Mouse (Mus musculus): ENCODE measurements around the gene Gstm4. TPM values are rescaled to one million over a fixed set of nuclear protein-coding genes. Genes with fewer than 3 reads are reported as not detected.
"Not testable (repeated sequence)": the region's sequence is repeated elsewhere in the genome, so short reads cannot be mapped to it uniquely, and the experiment has no call there.

The Gstm4 gene
- total and polyA plus RNA-seq, 2 experiments from 2014 or later, result 10.9 to 17.9 TPM

GRCm38 (mm10) chr3:107996576-107996975 lies 48.1 kb downstream of the Gstm4 start:
- no peaks in the 10 kb centered on the region for H3K27me3 ChIP-seq (ENCODE audit: control insufficient read depth, insufficient read depth, low read length)
- H3K27ac ChIP-seq (ENCODE audit: low read depth), result no peak overlapping the region
- ATAC-seq (ENCODE audit: insufficient read depth, low read depth) (no peak), DNase-seq (ENCODE audit: low spot score) (no peak)
- 84% methylated on average over 4 of the region's 4 CpGs for WGBS
- no peaks in the 10 kb centered on the region for H3K36me3 ChIP-seq (replicated peaks; ENCODE audit: control insufficient read depth, insufficient read depth, low read length)
- TF ChIP-seq CTCF (IDR thresholded peaks at IDR 0.05; ENCODE audit: low read depth), result no peak
- H3K9ac ChIP-seq (replicated peaks; ENCODE audit: low read depth, low read length), result no peak overlapping the region
- no peak overlapping the region for H3K4me3 ChIP-seq (ENCODE audit: low read depth, low read length)
- H3K4me1 ChIP-seq (ENCODE audit: control insufficient read depth, insufficient read depth), result no peaks in the 10 kb centered on the region
- H3K9me3 ChIP-seq (replicated peaks; ENCODE audit: control insufficient read depth, low read length), result no peaks in the 10 kb centered on the region
- no peak overlapping the region for H3K4me2 ChIP-seq (ENCODE audit: low read depth, low read length)

GRCm38 (mm10) chr3:107995974-107996373 lies 48.7 kb downstream of the Gstm4 start:
- H3K9ac ChIP-seq (replicated peaks; ENCODE audit: low read depth, low read length); H3K4me3 ChIP-seq (ENCODE audit: low read depth, low read length); H3K27ac ChIP-seq (ENCODE audit: low read depth); H3K4me1 ChIP-seq (ENCODE audit: control insufficient read depth, insufficient read depth); H3K27me3 ChIP-seq (ENCODE audit: control insufficient read depth, insufficient read depth, low read length); H3K9me3 ChIP-seq (replicated peaks; ENCODE audit: control insufficient read depth, low read length); H3K36me3 ChIP-seq (replicated peaks; ENCODE audit: control insufficient read depth, insufficient read depth, low read length); DNase-seq (ENCODE audit: low spot score); ATAC-seq (ENCODE audit: insufficient read depth, low read depth); H3K4me2 ChIP-seq (ENCODE audit: low read depth, low read length): not testable (repeated sequence)
- WGBS, result 80% methylated on average over 2 of the region's 2 CpGs

Other genes with a start within 250 kb of the Gstm4 start
- not detected in 2 replicates for gene Eps8l3, start 167.7 kb downstream of the Gstm4 start, total RNA-seq (2014; rRNA removed; ENCODE audit: low replicate concordance)
- gene Eps8l3, start 167.7 kb downstream of the Gstm4 start, polyA plus RNA-seq (2015; fragmentation: Nextera tagmentation; extraction: Ambion mirVana), result not detected in 2 replicates
- gene Gstm5, start 149.1 kb downstream of the Gstm4 start, total RNA-seq (2014; rRNA removed; ENCODE audit: low replicate concordance), result 81.9 and 98.4 TPM in 2 replicates
- gene Gstm5, start 149.1 kb downstream of the Gstm4 start, polyA plus RNA-seq (2015; fragmentation: Nextera tagmentation; extraction: Ambion mirVana), result 132 and 138 TPM in 2 replicates
- 51.2 and 62.3 TPM in 2 replicates for gene Gstm7, start 113.1 kb downstream of the Gstm4 start, total RNA-seq (2014; rRNA removed; ENCODE audit: low replicate concordance)
- gene Gstm7, start 113.1 kb downstream of the Gstm4 start, polyA plus RNA-seq (2015; fragmentation: Nextera tagmentation; extraction: Ambion mirVana), result 33.3 and 35.0 TPM in 2 replicates
- gene Gstm6, start 101.1 kb downstream of the Gstm4 start, total RNA-seq (2014; rRNA removed; ENCODE audit: low replicate concordance), result 17.9 and 20.3 TPM in 2 replicates
- 11.5 and 12.9 TPM in 2 replicates for gene Gstm6, start 101.1 kb downstream of the Gstm4 start, polyA plus RNA-seq (2015; fragmentation: Nextera tagmentation; extraction: Ambion mirVana)
- not detected in 2 replicates for gene Gstm3, start 75.6 kb downstream of the Gstm4 start, total RNA-seq (2014; rRNA removed; ENCODE audit: low replicate concordance)
- not detected in 2 replicates for gene Gstm3, start 75.6 kb downstream of the Gstm4 start, polyA plus RNA-seq (2015; fragmentation: Nextera tagmentation; extraction: Ambion mirVana)
- 69.6 and 95.4 TPM in 2 replicates for gene Gstm2, start 58.4 kb downstream of the Gstm4 start, total RNA-seq (2014; rRNA removed; ENCODE audit: low replicate concordance)
- gene Gstm2, start 58.4 kb downstream of the Gstm4 start, polyA plus RNA-seq (2015; fragmentation: Nextera tagmentation; extraction: Ambion mirVana), result 94.2 and 97.9 TPM in 2 replicates
- 99.4 and 111 TPM in 2 replicates for gene Gstm1, start 26.9 kb downstream of the Gstm4 start, total RNA-seq (2014; rRNA removed; ENCODE audit: low replicate concordance)
- 132 and 136 TPM in 2 replicates for gene Gstm1, start 26.9 kb downstream of the Gstm4 start, polyA plus RNA-seq (2015; fragmentation: Nextera tagmentation; extraction: Ambion mirVana)
- gene Ampd2, start 41.8 kb upstream of the Gstm4 start, total RNA-seq (2014; rRNA removed; ENCODE audit: low replicate concordance), result 17.3 and 77.9 TPM in 2 replicates
- 12.7 and 12.8 TPM in 2 replicates for gene Ampd2, start 41.8 kb upstream of the Gstm4 start, polyA plus RNA-seq (2015; fragmentation: Nextera tagmentation; extraction: Ambion mirVana)
- gene Gnat2, start 47.9 kb upstream of the Gstm4 start, total RNA-seq (2014; rRNA removed; ENCODE audit: low replicate concordance), result 0.19 TPM in 1 of 2 replicates, not detected in the other
- gene Gnat2, start 47.9 kb upstream of the Gstm4 start, polyA plus RNA-seq (2015; fragmentation: Nextera tagmentation; extraction: Ambion mirVana), result 0.45 and 1.1 TPM in 2 replicates
- 30.2 and 41.0 TPM in 2 replicates for gene Gnai3, start 101.3 kb upstream of the Gstm4 start, total RNA-seq (2014; rRNA removed; ENCODE audit: low replicate concordance)
- gene Gnai3, start 101.3 kb upstream of the Gstm4 start, polyA plus RNA-seq (2015; fragmentation: Nextera tagmentation; extraction: Ambion mirVana), result 35.8 and 37.4 TPM in 2 replicates
- gene Gpr61, start 110.0 kb upstream of the Gstm4 start, total RNA-seq (2014; rRNA removed; ENCODE audit: low replicate concordance), result 0.04 TPM in 1 of 2 replicates, not detected in the other
- 0.05 and 0.11 TPM in 2 replicates for gene Gpr61, start 110.0 kb upstream of the Gstm4 start, polyA plus RNA-seq (2015; fragmentation: Nextera tagmentation; extraction: Ambion mirVana)
- 5.0 and 11.9 TPM in 2 replicates for gene Amigo1, start 141.4 kb upstream of the Gstm4 start, total RNA-seq (2014; rRNA removed; ENCODE audit: low replicate concordance)
- 3.5 and 3.8 TPM in 2 replicates for gene Amigo1, start 141.4 kb upstream of the Gstm4 start, polyA plus RNA-seq (2015; fragmentation: Nextera tagmentation; extraction: Ambion mirVana)
- 4.0 and 4.7 TPM in 2 replicates for gene Cyb561d1, start 156.3 kb upstream of the Gstm4 start, total RNA-seq (2014; rRNA removed; ENCODE audit: low replicate concordance)
- gene Cyb561d1, start 156.3 kb upstream of the Gstm4 start, polyA plus RNA-seq (2015; fragmentation: Nextera tagmentation; extraction: Ambion mirVana), result 3.4 and 3.5 TPM in 2 replicates
- 3.1 and 6.0 TPM in 2 replicates for gene Atxn7l2, start 166.0 kb upstream of the Gstm4 start, total RNA-seq (2014; rRNA removed; ENCODE audit: low replicate concordance)
- 4.1 and 4.3 TPM in 2 replicates for gene Atxn7l2, start 166.0 kb upstream of the Gstm4 start, polyA plus RNA-seq (2015; fragmentation: Nextera tagmentation; extraction: Ambion mirVana)
- 1.8 and 2.0 TPM in 2 replicates for gene Sypl2, start 181.8 kb upstream of the Gstm4 start, total RNA-seq (2014; rRNA removed; ENCODE audit: low replicate concordance)
- 0.56 and 0.65 TPM in 2 replicates for gene Sypl2, start 181.8 kb upstream of the Gstm4 start, polyA plus RNA-seq (2015; fragmentation: Nextera tagmentation; extraction: Ambion mirVana)
- 82.6 and 104 TPM in 2 replicates for gene Psma5, start 212.0 kb upstream of the Gstm4 start, total RNA-seq (2014; rRNA removed; ENCODE audit: low replicate concordance)
- 177 and 180 TPM in 2 replicates for gene Psma5, start 212.0 kb upstream of the Gstm4 start, polyA plus RNA-seq (2015; fragmentation: Nextera tagmentation; extraction: Ambion mirVana)
- gene Sort1, start 239.2 kb upstream of the Gstm4 start, total RNA-seq (2014; rRNA removed; ENCODE audit: low replicate concordance), result 33.5 and 34.4 TPM in 2 replicates
- 6.7 and 7.4 TPM in 2 replicates for gene Sort1, start 239.2 kb upstream of the Gstm4 start, polyA plus RNA-seq (2015; fragmentation: Nextera tagmentation; extraction: Ambion mirVana)